In genomic region chr11:110198882-110199281, GRCm38 (mm10) we compare ENCODE assay signal across 15 mouse cellular contexts.
"Had no signal": no experiment of that assay in that cellular context is flagged by ENCODE, and none has a peak within 500 bp of the region (broad histone marks: within the 10 kb centered on the region; RNA-seq: fewer than 3 reads in every experiment).

No protein-coding gene starts in this region.

- H3K4me1 ChIP-seq: neural tube, embryonic 15.5 days; stomach, embryonic 15.5 days had no signal

- H3K27me3 ChIP-seq: neural tube, embryonic 15.5 days; stomach, embryonic 15.5 days had no signal

- H3K9ac ChIP-seq: neural tube, embryonic 15.5 days; stomach, embryonic 15.5 days had no signal

- H3K9me3 ChIP-seq: neural tube, embryonic 15.5 days; stomach, embryonic 15.5 days had no signal

- H3K4me3 ChIP-seq: neural tube, embryonic 15.5 days; stomach, embryonic 15.5 days had no signal

- H3K36me3 ChIP-seq: neural tube, embryonic 15.5 days; stomach, embryonic 15.5 days had no signal

- H3K27ac ChIP-seq: neural tube, embryonic 15.5 days; stomach, embryonic 15.5 days; stomach, postnatal 0 days had no signal

- DNase-seq: retina, postnatal 1 day; right cerebral cortex, adult 18-20 months; right cerebral cortex, postnatal 14 days; right cerebral cortex, postnatal 25 days; right cerebral cortex, postnatal 4 days; spleen, adult 18-20 months; thymus, adult 18-20 months; thymus, adult 2 months; thymus, postnatal 14 days; thymus, postnatal 25 days; thymus, postnatal 36 days; thymus, postnatal 4 days had no signal

- H3K4me2 ChIP-seq: neural tube, embryonic 15.5 days; stomach, embryonic 15.5 days had no signal
